Mouse (Mus musculus) kidney, postnatal 0 days (tissue): ENCODE results near the gene Tmem18. TPM values are rescaled to one million over a fixed set of nuclear protein-coding genes. Genes with fewer than 3 reads are reported as not detected.

Experiments
- ATAC-seq: fragments of 200-750 bp; cut with Nextera tagmentation; replicated peaks from 2 replicates; pipeline ENCODE4 v1.8.0; 2017; ENCODE audit warnings: low read depth, moderate number of reproducible peaks, moderate TSS enrichment, moderate library complexity; ENCODE audit not compliant: low FRiP score
- DNase-seq: peaks from one replicate; pipeline ENCODE4 v3.0.0-alpha.2; 2016; ENCODE audit warnings: low spot score
- H3K27ac ChIP-seq: fragments of 300-500 bp; sonication (generic); 2 replicates; pipeline ENCODE4 v1.5.1; 2014; ENCODE audit warnings: mild to moderate bottlenecking
- H3K27me3 ChIP-seq: fragments of 300-500 bp; sonication (generic); 2 replicates; pipeline ENCODE4 v1.6.1; 2014; ENCODE audit warnings: low read length, mixed read lengths; ENCODE audit not compliant: insufficient read depth
- H3K36me3 ChIP-seq: fragments of 300-500 bp; sonication (generic); 2 replicates; pipeline ENCODE4 v1.6.1; 2014; ENCODE audit warnings: low read length, mixed read lengths; ENCODE audit not compliant: insufficient read depth
- H3K4me1 ChIP-seq: fragments of 300-500 bp; sonication (generic); replicated peaks from 2 replicates; pipeline ENCODE4 v1.6.1; 2014; ENCODE audit warnings: antibody characterized with exemption, low read length, mixed read lengths; ENCODE audit not compliant: insufficient read depth
- H3K4me2 ChIP-seq: fragments of 300-500 bp; sonication (generic); 2 replicates; pipeline ENCODE4 v1.6.1; 2014; ENCODE audit warnings: mild to moderate bottlenecking, low read length, moderate library complexity, mixed read lengths
- H3K4me3 ChIP-seq: fragments of 300-500 bp; sonication (generic); replicated peaks from 2 replicates; pipeline ENCODE4 v1.5.1; 2014; ENCODE audit warnings: low read depth, low read length
- H3K9ac ChIP-seq: fragments of 300-500 bp; sonication (generic); 2 replicates; pipeline ENCODE4 v1.6.1; 2014; ENCODE audit warnings: low read depth, low read length
- H3K9me3 ChIP-seq: fragments of 300-500 bp; sonication (generic); replicated peaks from 2 replicates; pipeline ENCODE4 v1.6.1; 2016; ENCODE audit warnings: low read length, inconsistent platforms, mixed read lengths
- CTCF ChIP-seq: IDR thresholded peaks from 2 replicates; pipeline ENCODE4 v1.5.1; 2016; ENCODE audit warnings: antibody characterized with exemption, low read depth, mild to moderate bottlenecking, moderate library complexity
- microRNA-seq: library from miRNA; unstranded; fragments of <30 nt; microRNA quantifications from one replicate; pipeline ENCODE4, GENCODE M21; 2016
- polyA plus RNA-seq: library from polyadenylated mRNA; unstranded; fragments of >200 nt; fragmentation: Nextera tagmentation; extraction: Ambion mirVana; gene quantifications from 2 replicates; pipeline ENCODE4 v1.2.1, GENCODE M21; 2015

The Tmem18 gene
- polyA plus RNA-seq, 1 experiment from 2014 or later = 27.5 TPM

DNA sequence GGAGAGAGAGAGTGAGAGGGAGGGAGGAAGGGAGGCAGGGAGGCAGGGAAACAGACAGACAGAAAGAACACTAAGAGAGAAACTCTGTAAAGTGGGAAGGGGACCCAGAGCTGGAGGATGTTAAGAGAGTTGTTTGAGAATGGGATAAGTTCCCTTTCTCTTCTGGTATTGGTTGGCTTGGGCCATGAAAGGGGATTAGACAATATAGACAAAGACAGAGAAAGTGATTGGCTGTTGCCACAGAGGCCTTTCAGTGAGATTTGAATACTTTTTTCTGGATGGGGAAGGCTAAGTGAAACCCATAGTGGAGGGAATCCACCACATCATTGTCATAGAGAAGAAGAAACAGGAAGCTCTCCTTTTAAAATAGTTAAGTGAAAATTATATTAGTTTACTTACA is 50.3 kb downstream of the Tmem18 start:
- Histone ChIP-seq H3K4me2 (no peak overlapping the region), H3K27me3 (no peaks in the 10 kb centered on the region), H3K27ac (no peak overlapping the region), H3K4me3 (no peak overlapping the region), H3K4me1 (no peaks in the 10 kb centered on the region), H3K9ac (no peak overlapping the region), H3K9me3 (no peaks in the 10 kb centered on the region), H3K36me3 (no peaks in the 10 kb centered on the region)
- DNase-seq = no peak
- no peak for ATAC-seq
- no peak for TF ChIP-seq CTCF

Small RNAs within 50 kb of the gene (microRNA-seq; reads per million reads assigned to microRNA genes)
- gene Gm25243 = not detected

Other genes starting within 250 kb of the Tmem18 start
- 5.8 and 6.2 TPM in 2 replicates for gene Sntg2, start 211.1 kb upstream of the Tmem18 start, polyA plus RNA-seq